Mouse (Mus musculus) megakaryocyte, embryonic 14.5 days (primary cell): ENCODE measurements around the gene Ufm1.

Source experiments
- FLI1 ChIP-seq: IDR thresholded peaks from 2 replicates; pipeline ENCODE4 v1.6.1; 2012; ENCODE audit warnings: low read length, inconsistent platforms, mixed read lengths
- GATA1 ChIP-seq: IDR thresholded peaks from 3 replicates; pipeline ENCODE4 v1.6.1; 2012; ENCODE audit warnings: mixed read lengths, low read length, inconsistent platforms, borderline replicate concordance

GRCm38 (mm10) chr3:53871596-53871995, 8.0 kb upstream of the Ufm1 start:
- TF ChIP-seq GATA1 (no peak), FLI1 (no peak)
